Mouse (Mus musculus) stomach, embryonic 16.5 days (tissue): ENCODE data around the gene Kera. TPM values are rescaled to one million over a fixed set of nuclear protein-coding genes. Genes with fewer than 3 reads are reported as not detected.

Experiments
- ATAC-seq: fragments of 200-750 bp; cut with Nextera tagmentation; 2 replicates; pipeline ENCODE4 v1.8.0; 2017; ENCODE audit warnings: moderate number of reproducible peaks, moderate TSS enrichment; ENCODE audit not compliant: insufficient read depth, low FRiP score
- H3K27ac ChIP-seq: fragments of 300-500 bp; sonication (generic); 2 replicates; pipeline ENCODE4 v1.5.1; 2014; ENCODE audit warnings: low read length
- H3K27me3 ChIP-seq: fragments of 300-500 bp; sonication (generic); 2 replicates; pipeline ENCODE4 v1.6.1; 2014; ENCODE audit warnings: low read length, control low read depth, mixed read lengths; ENCODE audit not compliant: control insufficient read depth, insufficient read depth
- H3K36me3 ChIP-seq: fragments of 300-500 bp; sonication (generic); 2 replicates; pipeline ENCODE4 v1.6.1; 2014; ENCODE audit warnings: low read length; ENCODE audit not compliant: control insufficient read depth, insufficient read depth
- H3K4me1 ChIP-seq: fragments of 300-500 bp; sonication (generic); 2 replicates; pipeline ENCODE4 v1.6.1; 2014; ENCODE audit warnings: low read length, control low read depth, mixed read lengths; ENCODE audit not compliant: control insufficient read depth, insufficient read depth
- H3K4me2 ChIP-seq: fragments of 300-500 bp; sonication (generic); 2 replicates; pipeline ENCODE4 v1.6.1; 2014; ENCODE audit warnings: low read depth, low read length, mixed read lengths
- H3K4me3 ChIP-seq: fragments of 300-500 bp; sonication (generic); replicated peaks from 2 replicates; pipeline ENCODE4 v1.5.1; 2014; ENCODE audit warnings: mild to moderate bottlenecking, low read length
- H3K9ac ChIP-seq: fragments of 300-500 bp; sonication (generic); 2 replicates; pipeline ENCODE4 v1.6.1; 2014; ENCODE audit warnings: low read length
- H3K9me3 ChIP-seq: fragments of 300-500 bp; sonication (generic); replicated peaks from 2 replicates; pipeline ENCODE4 v1.6.1; 2016; ENCODE audit warnings: low read length, control low read depth; ENCODE audit not compliant: control insufficient read depth
- WGBS: fragments of 180-500 bp; shearing (Covaris S2); extraction: QIAGEN DNeasy Blood & Tissue Kit; methylation state at CpG from one replicate; pipeline ENCODE4 v1.1.7; 2014; 5-methylcytosine and 5-hydroxymethylcytosine counted together
- polyA plus RNA-seq: library from polyadenylated mRNA; unstranded; fragments of >200 nt; fragmentation: Nextera tagmentation; extraction: Ambion mirVana; gene quantifications from 2 replicates; pipeline ENCODE4 v1.2.1, GENCODE M21; 2015

Gene Kera
- polyA plus RNA-seq, 1 experiment from 2014 or later: 1.8 TPM

DNA sequence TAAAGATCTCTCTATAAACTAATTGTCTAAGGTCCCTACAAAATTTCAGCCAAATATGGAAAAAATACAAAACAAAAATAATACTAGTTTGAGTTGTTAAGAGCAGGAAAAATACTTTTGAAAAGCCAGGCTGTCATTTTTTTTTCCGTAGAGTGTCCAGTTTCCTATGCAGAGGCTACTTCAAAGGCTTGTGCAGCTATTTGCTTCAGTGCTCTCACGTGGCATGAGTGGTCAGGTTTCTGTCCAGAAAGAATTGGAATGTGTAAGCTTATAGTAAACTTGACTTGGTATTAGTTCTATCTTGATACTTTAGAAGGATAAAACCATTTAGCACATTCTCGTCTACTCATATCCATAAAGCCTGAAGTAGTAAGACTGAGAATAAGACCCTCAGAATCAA, 15.0 kb upstream of the Kera start:
- Histone ChIP-seq H3K9me3 (no peaks in the 10 kb centered on the region), H3K4me1 (0 out of 2 replicates have a peak, but pooled peaks cover 11% of the 10 kb centered on the region), H3K36me3 (no peaks in the 10 kb centered on the region), H3K4me3 (no peak overlapping the region), H3K9ac (no peak overlapping the region), H3K4me2 (no peak overlapping the region), H3K27me3 (no peaks in the 10 kb centered on the region), H3K27ac (0 out of 2 replicates have a peak overlapping the region, but pooled peaks have one; percentile 60)
- no peak for ATAC-seq
- whole genome bisulfite sequencing: 45% methylated on average over 3 of the region's 3 CpGs

DNA sequence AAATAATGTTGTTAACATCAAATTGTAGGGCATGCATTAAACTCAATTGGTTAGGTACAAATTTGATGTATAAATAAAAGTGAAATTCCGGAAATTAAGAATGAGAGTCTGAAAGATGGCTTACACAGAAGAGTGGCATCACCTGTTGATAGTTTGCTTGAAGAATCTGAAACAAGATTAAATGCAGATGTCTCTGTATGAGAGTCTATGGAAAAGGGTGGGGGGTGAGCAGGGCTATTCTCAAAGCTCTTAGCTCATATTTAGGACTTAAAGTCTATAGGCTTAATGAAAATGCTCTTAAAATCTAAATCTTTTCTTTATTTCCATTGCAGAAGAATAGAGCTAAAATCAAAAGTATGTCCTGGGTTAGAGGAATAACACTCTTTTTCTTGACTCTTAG, 11.0 kb upstream of the Kera start:
- WGBS: 70% methylated on average over 1 of the region's 1 CpGs
- H3K36me3 ChIP-seq: no peaks in the 10 kb centered on the region
- H3K4me1 ChIP-seq: 0 out of 2 replicates have a peak, but pooled peaks cover 2% of the 10 kb centered on the region
- no peak overlapping the region for H3K4me3 ChIP-seq
- H3K4me2 ChIP-seq: no peak overlapping the region
- ATAC-seq: no peak
- no peak overlapping the region for H3K27ac ChIP-seq
- H3K9me3 ChIP-seq: no peaks in the 10 kb centered on the region
- H3K9ac ChIP-seq: no peak overlapping the region
- H3K27me3 ChIP-seq: no peaks in the 10 kb centered on the region

DNA sequence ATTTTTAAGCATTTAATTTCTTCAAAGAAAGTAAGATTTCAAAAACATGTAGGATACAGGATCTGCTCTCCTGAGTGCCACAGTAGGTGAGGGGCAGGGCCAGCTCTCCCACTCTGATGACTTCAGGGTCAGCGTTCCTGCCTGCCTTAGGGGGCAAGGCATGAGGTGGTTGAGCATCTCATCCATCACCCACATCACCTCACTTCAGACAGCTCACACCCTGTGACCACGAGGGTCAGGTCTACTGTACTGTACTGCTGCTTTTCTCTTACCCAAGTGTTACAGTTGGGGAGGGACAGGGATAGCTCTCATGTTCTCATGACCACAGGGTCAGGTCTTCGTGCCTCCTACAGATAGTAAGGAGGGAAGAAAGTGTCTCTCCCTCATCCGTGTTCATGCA, 4.9 kb upstream of the Kera start:
- Histone ChIP-seq H3K27ac (no peak overlapping the region), H3K27me3 (no peaks in the 10 kb centered on the region), H3K4me2 (no peak overlapping the region), H3K36me3 (no peaks in the 10 kb centered on the region), H3K4me1 (no peaks in the 10 kb centered on the region), H3K9me3 (no peaks in the 10 kb centered on the region), H3K9ac (no peak overlapping the region), H3K4me3 (no peak overlapping the region)
- WGBS: 56% methylated on average over 4 of the region's 4 CpGs
- no peak for ATAC-seq

DNA sequence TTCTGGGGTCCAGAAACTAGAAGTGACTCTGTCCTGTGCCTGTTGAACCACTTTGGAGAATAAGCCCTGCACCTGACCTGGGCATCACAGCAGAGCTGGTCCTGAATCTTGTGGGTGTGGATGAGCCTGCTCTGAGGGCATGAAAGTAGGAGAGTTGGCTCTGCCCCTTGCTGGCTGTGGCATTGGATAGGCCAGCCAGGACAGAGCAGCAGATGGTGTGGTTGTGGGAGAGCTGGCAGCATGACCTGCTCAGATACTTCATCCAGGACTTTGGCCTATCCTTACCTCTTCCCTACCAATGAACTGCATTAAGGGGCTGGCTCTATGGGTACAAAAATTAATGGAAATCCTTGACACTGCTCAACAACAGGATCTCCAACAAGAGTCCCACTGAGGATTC, 3.4 kb upstream of the Kera start:
- Histone ChIP-seq H3K4me3 (no peak overlapping the region), H3K27me3 (no peaks in the 10 kb centered on the region), H3K27ac (no peak overlapping the region), H3K36me3 (no peaks in the 10 kb centered on the region), H3K4me2 (no peak overlapping the region), H3K9me3 (no peaks in the 10 kb centered on the region), H3K9ac (no peak overlapping the region), H3K4me1 (no peaks in the 10 kb centered on the region)
- no peak for ATAC-seq

DNA sequence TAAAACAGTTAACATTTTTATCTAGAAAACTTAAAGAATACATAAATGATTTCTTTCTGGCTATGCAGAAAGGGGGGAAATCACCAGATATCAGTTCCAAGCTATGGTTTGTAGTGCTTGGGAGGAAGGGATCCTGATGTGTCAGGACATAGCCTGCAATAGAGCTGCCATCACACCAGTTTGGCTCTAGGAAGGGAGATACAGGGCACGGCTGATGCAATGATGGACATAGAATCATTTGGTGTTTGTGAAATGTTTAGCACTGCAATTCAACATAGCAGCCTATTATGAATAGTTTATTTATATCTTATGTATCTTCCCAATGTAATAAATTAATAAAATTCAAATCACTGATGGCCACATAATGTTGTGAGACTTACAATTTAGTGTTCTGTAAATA, 15.6 kb downstream of the Kera start:
- no peak overlapping the region for H3K27ac ChIP-seq
- no peak overlapping the region for H3K4me3 ChIP-seq
- 86% methylated on average over 1 of the region's 1 CpGs for WGBS
- no peaks in the 10 kb centered on the region for H3K4me1 ChIP-seq
- no peak overlapping the region for H3K9ac ChIP-seq
- H3K9me3 ChIP-seq: no peaks in the 10 kb centered on the region
- H3K27me3 ChIP-seq: no peaks in the 10 kb centered on the region
- no peak for ATAC-seq
- no peaks in the 10 kb centered on the region for H3K36me3 ChIP-seq
- H3K4me2 ChIP-seq: no peak overlapping the region

DNA sequence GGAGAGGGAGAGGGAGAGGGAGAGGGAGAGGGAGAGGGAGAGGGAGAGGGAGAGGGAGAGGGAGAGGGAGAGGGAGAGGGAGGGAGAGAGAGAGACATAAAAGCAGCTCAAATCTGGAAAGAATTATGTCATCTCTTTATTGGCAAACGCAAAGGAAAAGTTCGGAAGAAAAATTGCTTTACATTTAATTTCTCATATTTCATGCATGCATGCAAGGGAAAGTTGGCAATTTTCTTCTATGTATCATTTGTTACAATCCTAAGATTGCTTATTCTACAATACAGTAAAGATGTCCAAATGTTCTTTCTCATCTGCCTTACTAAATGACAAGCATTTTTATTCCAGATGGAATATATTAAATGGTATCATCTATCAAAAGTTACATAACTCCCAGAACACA, 17.7 kb downstream of the Kera start:
- WGBS: 40% methylated on average over 2 of the region's 2 CpGs
- no peak overlapping the region for H3K27ac ChIP-seq
- peak; percentile 68; the same call in 1 of the 2 replicates for ATAC-seq
- no peak overlapping the region for H3K4me3 ChIP-seq
- H3K9me3 ChIP-seq: no peaks in the 10 kb centered on the region
- no peak overlapping the region for H3K4me2 ChIP-seq
- H3K4me1 ChIP-seq: no peaks in the 10 kb centered on the region
- no peaks in the 10 kb centered on the region for H3K27me3 ChIP-seq
- no peaks in the 10 kb centered on the region for H3K36me3 ChIP-seq
- H3K9ac ChIP-seq: no peak overlapping the region

DNA sequence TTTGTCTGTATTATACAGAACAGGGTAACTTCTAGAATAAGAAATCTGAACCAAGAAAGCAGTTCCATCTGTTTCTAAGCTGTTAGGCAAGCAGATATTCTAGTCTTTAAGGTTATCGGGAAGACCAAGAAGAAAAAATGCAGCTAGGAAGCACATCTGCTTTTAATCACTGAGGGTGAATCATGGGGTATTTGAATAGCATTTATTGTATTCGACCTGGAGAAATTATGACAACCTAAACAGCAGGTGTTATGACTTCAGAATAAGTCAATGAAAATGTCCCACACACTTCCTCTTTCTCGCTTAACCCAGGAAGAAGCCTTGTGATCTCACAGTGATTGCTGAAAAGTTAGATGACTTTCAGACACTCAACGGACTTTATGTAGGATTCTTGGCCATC, 18.4 kb downstream of the Kera start:
- H3K27ac ChIP-seq: peak overlapping the region; percentile 62
- H3K9me3 ChIP-seq: no peaks in the 10 kb centered on the region
- no peak overlapping the region for H3K4me3 ChIP-seq
- no peaks in the 10 kb centered on the region for H3K27me3 ChIP-seq
- H3K4me1 ChIP-seq: no peaks in the 10 kb centered on the region
- H3K9ac ChIP-seq: no peak overlapping the region
- WGBS: 40% methylated on average over 4 of the region's 4 CpGs
- no peak for ATAC-seq
- no peak overlapping the region for H3K4me2 ChIP-seq
- H3K36me3 ChIP-seq: no peaks in the 10 kb centered on the region

DNA sequence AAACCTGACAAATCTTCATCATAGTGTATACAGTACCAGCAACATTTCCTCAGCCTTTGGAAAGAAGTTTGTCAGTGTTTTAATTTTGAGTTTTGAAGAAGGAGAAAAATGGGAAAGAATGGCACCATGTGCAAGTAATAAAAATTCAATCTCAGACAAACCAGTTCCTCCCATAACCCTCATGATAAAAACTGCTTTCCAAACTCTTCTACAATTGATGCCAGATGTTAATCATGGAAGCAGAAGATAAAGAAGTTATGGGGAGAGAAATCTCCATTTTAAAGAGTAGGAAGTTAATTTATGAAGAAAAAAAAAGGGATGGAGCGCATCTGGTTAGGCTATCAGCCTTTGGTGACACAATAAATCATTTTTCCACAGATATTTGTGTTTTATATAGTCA, 19.9 kb downstream of the Kera start:
- 81% methylated on average over 1 of the region's 1 CpGs for WGBS
- no peak overlapping the region for H3K4me3 ChIP-seq

DNA sequence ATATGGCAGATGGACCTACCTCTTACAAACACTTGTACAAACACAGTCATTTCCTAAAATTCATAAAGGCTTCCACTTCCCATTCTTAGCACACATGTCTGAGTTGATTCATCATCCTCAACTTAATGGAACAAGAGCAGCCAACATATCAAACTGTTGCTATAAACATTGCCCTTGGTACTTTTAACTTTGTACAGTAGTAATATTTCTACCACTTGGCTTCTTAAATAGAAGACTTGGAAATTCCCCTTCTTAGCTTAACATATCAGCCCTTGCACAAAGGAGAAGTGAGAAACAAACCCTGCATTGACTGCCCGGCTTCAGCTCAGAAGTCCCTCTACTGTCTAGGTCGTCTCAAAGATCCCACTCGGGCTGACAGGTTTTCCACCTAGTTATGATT, 24.4 kb downstream of the Kera start:
- no peak overlapping the region for H3K4me2 ChIP-seq
- H3K4me3 ChIP-seq: no peak overlapping the region
- WGBS: 67% methylated on average over 3 of the region's 3 CpGs
- H3K9ac ChIP-seq: no peak overlapping the region
- no peak overlapping the region for H3K27ac ChIP-seq
- ATAC-seq: no peak
- no peaks in the 10 kb centered on the region for H3K36me3 ChIP-seq
- H3K27me3 ChIP-seq: no peaks in the 10 kb centered on the region
- no peaks in the 10 kb centered on the region for H3K9me3 ChIP-seq
- H3K4me1 ChIP-seq: no peaks in the 10 kb centered on the region

More for the DNA sequence above, 19.9 kb downstream of the Kera start:
- H3K4me2 ChIP-seq: no peak overlapping the region
- H3K9ac ChIP-seq: no peak overlapping the region
- H3K36me3 ChIP-seq: no peaks in the 10 kb centered on the region
- H3K9me3 ChIP-seq: no peaks in the 10 kb centered on the region
- ATAC-seq: no peak
- no peaks in the 10 kb centered on the region for H3K4me1 ChIP-seq
- H3K27me3 ChIP-seq: no peaks in the 10 kb centered on the region
- H3K27ac ChIP-seq: no peak overlapping the region

DNA sequence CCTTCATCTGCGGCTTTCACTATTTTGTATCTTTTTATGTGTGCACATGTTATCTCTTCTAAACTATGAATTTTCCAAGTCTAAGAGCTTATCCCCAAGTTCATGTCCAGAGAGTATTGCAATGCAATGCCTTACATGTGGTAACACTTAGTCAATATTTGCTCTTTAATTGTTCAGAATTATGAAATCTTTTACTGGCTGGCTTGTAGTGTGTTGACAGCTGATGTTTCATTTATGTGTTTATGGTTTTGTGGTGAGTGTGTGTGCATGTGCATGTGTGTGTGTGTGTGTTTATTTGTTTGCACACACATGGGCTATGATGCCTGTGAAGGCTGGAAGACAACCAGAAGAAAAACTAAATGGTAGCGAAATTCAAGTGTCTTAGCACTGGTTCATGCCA, 35.2 kb downstream of the Kera start:
- Histone ChIP-seq H3K9ac (no peak overlapping the region), H3K4me2 (no peak overlapping the region), H3K27me3 (no peaks in the 10 kb centered on the region), H3K4me3 (no peak overlapping the region), H3K4me1 (no peaks in the 10 kb centered on the region), H3K27ac (no peak overlapping the region), H3K9me3 (no peaks in the 10 kb centered on the region), H3K36me3 (no peaks in the 10 kb centered on the region)
- ATAC-seq: no peak
- WGBS: 84% methylated on average over 2 of the region's 2 CpGs
